Mouse (Mus musculus) intestine, embryonic 16.5 days (tissue): ENCODE data around the gene Sppl2a. TPM values are rescaled to one million over a fixed set of nuclear protein-coding genes. Genes with fewer than 3 reads are reported as not detected.
"Not testable (repeated sequence)": the region's sequence is repeated elsewhere in the genome, so short reads cannot be mapped to it uniquely, and the experiment has no call there.

Experiments
- ATAC-seq: fragments of 200-750 bp; cut with Nextera tagmentation; 2 replicates; pipeline ENCODE4 v1.8.0; 2017; ENCODE audit warnings: moderate TSS enrichment, moderate library complexity
- H3K27ac ChIP-seq: fragments of 300-500 bp; sonication (generic); 2 replicates; pipeline ENCODE4 v1.5.1; 2014; ENCODE audit warnings: mild to moderate bottlenecking, low read length
- H3K27me3 ChIP-seq: fragments of 300-500 bp; sonication (generic); replicated peaks from 2 replicates; pipeline ENCODE4 v1.6.1; 2014; ENCODE audit warnings: low read length, control low read depth, mixed read lengths; ENCODE audit not compliant: control insufficient read depth, insufficient read depth
- H3K36me3 ChIP-seq: fragments of 300-500 bp; sonication (generic); 2 replicates; pipeline ENCODE4 v1.6.1; 2014; ENCODE audit warnings: low read length, control low read depth; ENCODE audit not compliant: control insufficient read depth, insufficient read depth
- H3K4me1 ChIP-seq: fragments of 300-500 bp; sonication (generic); 2 replicates; pipeline ENCODE4 v1.6.1; 2014; ENCODE audit warnings: low read length, control low read depth, mixed read lengths; ENCODE audit not compliant: control insufficient read depth, insufficient read depth
- H3K4me2 ChIP-seq: fragments of 300-500 bp; sonication (generic); 2 replicates; pipeline ENCODE4 v1.6.1; 2014; ENCODE audit warnings: low read depth, low read length, control low read depth
- H3K4me3 ChIP-seq: fragments of 300-500 bp; sonication (generic); 2 replicates; pipeline ENCODE4 v1.5.1; 2014; ENCODE audit warnings: mild to moderate bottlenecking, low read length
- H3K9ac ChIP-seq: fragments of 300-500 bp; sonication (generic); 2 replicates; pipeline ENCODE4 v1.6.1; 2014; ENCODE audit warnings: low read depth, low read length
- H3K9me3 ChIP-seq: fragments of 300-500 bp; sonication (generic); 2 replicates; pipeline ENCODE4 v1.6.1; 2016; ENCODE audit warnings: low read length, control low read depth; ENCODE audit not compliant: control insufficient read depth
- WGBS: fragments of 180-500 bp; shearing (Covaris S2); extraction: QIAGEN DNeasy Blood & Tissue Kit; methylation state at CpG from one replicate; pipeline ENCODE4 v1.1.7; 2014; 5-methylcytosine and 5-hydroxymethylcytosine counted together
- polyA plus RNA-seq: library from polyadenylated mRNA; unstranded; fragments of >200 nt; fragmentation: Nextera tagmentation; extraction: Ambion mirVana; gene quantifications from 2 replicates; pipeline ENCODE4 v1.2.1, GENCODE M21; 2015

Sppl2a gene
- polyA plus RNA-seq, 1 experiment from 2014 or later: 57.8 TPM

DNA sequence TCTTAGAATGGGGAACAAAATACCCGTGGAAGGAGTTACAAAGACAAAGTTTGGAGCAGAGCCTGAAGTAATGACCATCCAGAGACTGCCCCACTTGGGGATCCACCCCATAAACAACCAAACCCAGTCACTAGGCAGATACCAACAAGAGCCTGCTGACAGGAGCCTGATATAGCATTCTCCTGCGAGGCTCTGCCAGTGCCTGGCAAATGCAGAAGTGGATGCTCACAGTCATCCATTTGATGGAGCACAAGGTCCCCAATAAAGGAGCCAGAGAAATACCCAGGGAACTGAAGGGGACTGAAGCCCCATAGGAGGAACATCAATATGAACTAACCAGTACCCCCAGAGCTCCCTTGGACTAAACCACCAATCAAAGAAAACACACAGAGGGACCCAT is 50.3 kb downstream of the Sppl2a start:
- not testable (repeated sequence) for H3K4me2 ChIP-seq, ATAC-seq
- WGBS: 60% methylated on average over 2 of the region's 2 CpGs

DNA sequence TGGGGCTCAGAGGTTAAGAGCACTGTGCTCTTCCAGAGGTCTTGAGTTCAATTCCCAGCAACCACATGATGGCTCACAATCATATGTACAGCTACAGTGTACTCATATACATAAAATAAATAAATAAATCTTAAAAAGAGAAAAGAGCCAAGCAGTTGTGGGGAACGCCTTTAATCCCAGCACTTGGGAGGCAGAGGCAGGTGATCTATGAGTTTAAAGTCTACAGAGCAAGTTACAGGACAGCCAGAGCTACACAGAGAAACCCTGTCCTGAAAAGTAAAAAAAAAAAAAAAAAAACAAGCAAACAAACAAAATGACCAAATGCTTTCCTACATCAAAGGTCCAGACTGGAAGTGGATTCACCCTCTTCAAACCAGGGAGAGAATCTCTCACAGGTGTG is 55.0 kb downstream of the Sppl2a start:
- no peak for ATAC-seq
- H3K4me1 ChIP-seq: no peaks in the 10 kb centered on the region; the same call in 1 of the 2 replicates
- H3K4me2 ChIP-seq: no peak overlapping the region
- whole genome bisulfite sequencing: 88% methylated on average over 1 of the region's 1 CpGs
- no peaks in the 10 kb centered on the region for H3K9me3 ChIP-seq
- H3K4me3 ChIP-seq: no peak overlapping the region
- H3K27me3 ChIP-seq: no peaks in the 10 kb centered on the region
- H3K9ac ChIP-seq: no peak overlapping the region
- no peaks in the 10 kb centered on the region for H3K36me3 ChIP-seq
- H3K27ac ChIP-seq: no peak overlapping the region

More for the DNA sequence above, 50.3 kb downstream of the Sppl2a start:
- H3K9ac ChIP-seq, H3K36me3 ChIP-seq, H3K27me3 ChIP-seq, H3K4me1 ChIP-seq, H3K4me3 ChIP-seq, H3K27ac ChIP-seq, H3K9me3 ChIP-seq: not testable (repeated sequence)

- peak within 1 kb of the TSS; percentile 97 for H3K27ac ChIP-seq
- peak within 1 kb of the TSS; percentile 68 for H3K4me2 ChIP-seq
- no peaks in the 10 kb centered on the region; the same call in 1 of the 2 replicates for H3K4me1 ChIP-seq
- no peaks in the 10 kb centered on the region for H3K9me3 ChIP-seq
- no peaks in the 10 kb centered on the region for H3K27me3 ChIP-seq
- WGBS: under 1% methylated on average over 80 of the region's 81 CpGs
- peak within 1 kb of the TSS; percentile 67 for H3K4me3 ChIP-seq
- ATAC-seq: peak; percentile 98
- peak within 1 kb of the TSS; percentile 94 for H3K9ac ChIP-seq
- H3K36me3 ChIP-seq: no peaks in the 10 kb centered on the region
Measured at GRCm38 (mm10) chr2:126875871-126876796, 56.9 kb downstream of the Sppl2a start, which contains the start of gene Trpm7. Trpm7 (minus strand) TSS chr2:126876230.

DNA sequence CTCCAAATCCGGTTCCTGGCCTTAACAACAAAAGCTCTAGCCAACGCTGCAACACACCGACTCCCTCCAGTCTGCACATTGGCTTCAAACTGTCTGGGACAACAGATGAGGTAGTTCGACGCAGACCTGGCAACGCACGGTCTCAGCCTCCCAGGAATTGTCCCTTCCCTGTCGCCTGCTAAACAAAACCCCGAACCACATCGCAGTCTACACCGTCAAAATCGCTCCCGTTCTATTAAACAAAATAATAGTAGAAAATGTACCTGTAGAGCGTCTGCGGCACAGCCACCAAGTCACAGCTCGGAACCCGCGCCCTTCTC is 57.6 kb downstream of the Sppl2a start:
- Histone ChIP-seq H3K4me1 (no peaks in the 10 kb centered on the region; the same call in 1 of the 2 replicates), H3K4me2 (peak overlapping the region; percentile 68), H3K27me3 (no peaks in the 10 kb centered on the region), H3K36me3 (no peaks in the 10 kb centered on the region), H3K4me3 (peak overlapping the region; percentile 67), H3K9ac (peak overlapping the region; percentile 94), H3K9me3 (no peaks in the 10 kb centered on the region), H3K27ac (peak overlapping the region; percentile 97)
- ATAC-seq: peak; percentile 57
- WGBS: under 1% methylated on average over 18 of the region's 18 CpGs

DNA sequence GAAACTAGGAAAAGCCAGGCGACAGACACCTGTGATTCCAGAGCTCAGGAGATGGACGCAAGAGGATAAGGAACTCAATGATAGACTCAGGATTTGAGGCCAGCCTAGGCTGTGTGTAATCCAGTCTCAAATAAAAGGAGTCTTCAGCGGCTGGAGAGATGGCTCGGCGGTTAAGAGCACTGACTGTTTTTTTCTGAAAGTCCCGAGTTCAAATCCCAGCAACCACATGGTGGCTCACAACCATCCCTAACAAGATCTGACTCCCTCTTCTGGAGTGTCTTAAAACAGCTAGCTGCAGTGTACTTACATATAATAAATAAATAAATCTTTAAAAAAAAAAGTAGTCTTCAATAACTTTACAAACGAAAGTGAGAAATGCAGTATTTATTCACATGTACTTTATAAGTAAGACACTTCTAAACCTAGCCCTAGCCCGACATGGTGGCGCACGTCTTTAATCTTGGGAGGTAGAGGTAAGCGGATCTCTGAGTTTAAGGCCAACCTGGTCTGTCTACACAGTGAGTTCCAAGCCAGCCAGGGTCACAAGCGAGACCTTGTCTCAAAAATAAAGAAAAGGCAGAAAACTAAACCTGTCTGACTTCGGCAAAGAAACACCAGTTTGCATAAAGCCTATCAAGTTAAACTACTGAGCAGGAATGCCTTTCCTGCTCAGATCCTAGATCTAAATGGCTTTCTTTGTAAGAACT is 58.1 kb downstream of the Sppl2a start:
- Histone ChIP-seq H3K4me2 (peak overlapping the region; percentile 68), H3K27me3 (no peaks in the 10 kb centered on the region), H3K9ac (peak overlapping the region; percentile 94), H3K36me3 (no peaks in the 10 kb centered on the region), H3K9me3 (no peaks in the 10 kb centered on the region), H3K27ac (peak overlapping the region; percentile 97), H3K4me1 (no peaks in the 10 kb centered on the region; the same call in 1 of the 2 replicates), H3K4me3 (peak overlapping the region; percentile 67)
- ATAC-seq: no peak
- WGBS: 19% methylated on average over 13 of the region's 13 CpGs

GRCm38 (mm10) chr2:126866301-126866700 is 66.7 kb downstream of the Sppl2a start:
- no peak overlapping the region for H3K4me2 ChIP-seq
- peak; percentile 86 for ATAC-seq
- H3K9ac ChIP-seq: no peak overlapping the region
- WGBS: 63% methylated on average over 1 of the region's 1 CpGs
- 0 out of 2 replicates have a peak overlapping the region, but pooled peaks have one; percentile 35 for H3K27ac ChIP-seq
- H3K4me3 ChIP-seq: no peak overlapping the region
- no peaks in the 10 kb centered on the region for H3K27me3 ChIP-seq
- no peaks in the 10 kb centered on the region for H3K9me3 ChIP-seq
- peaks cover 5% of the 10 kb centered on the region for H3K4me1 ChIP-seq
- no peaks in the 10 kb centered on the region for H3K36me3 ChIP-seq

- 76% methylated on average over 10 of the region's 10 CpGs for whole genome bisulfite sequencing
- peak overlapping the region; percentile 85 for H3K27ac ChIP-seq
- 0 out of 2 replicates have a peak overlapping the region, but pooled peaks have one; percentile 19 for H3K4me2 ChIP-seq
- H3K27me3 ChIP-seq: no peaks in the 10 kb centered on the region
- ATAC-seq: peak; percentile 78
- H3K9me3 ChIP-seq: no peaks in the 10 kb centered on the region
- peaks cover 5% of the 10 kb centered on the region for H3K4me1 ChIP-seq
- H3K4me3 ChIP-seq: no peak overlapping the region
- no peak overlapping the region for H3K9ac ChIP-seq
- H3K36me3 ChIP-seq: no peaks in the 10 kb centered on the region
Measured at GRCm38 (mm10) chr2:126865501-126866199, 67.4 kb downstream of the Sppl2a start.

- Histone ChIP-seq H3K27ac (peak overlapping the region; percentile 85; the same call in 1 of the 2 replicates), H3K4me3 (no peak overlapping the region), H3K27me3 (no peaks in the 10 kb centered on the region), H3K9me3 (no peaks in the 10 kb centered on the region), H3K9ac (no peak overlapping the region), H3K4me2 (no peak overlapping the region), H3K36me3 (no peaks in the 10 kb centered on the region), H3K4me1 (peaks cover 5% of the 10 kb centered on the region)
- 95% methylated on average over 3 of the region's 3 CpGs for WGBS
- ATAC-seq: no peak
Measured at GRCm38 (mm10) chr2:126865026-126865425, 68.0 kb downstream of the Sppl2a start.

DNA sequence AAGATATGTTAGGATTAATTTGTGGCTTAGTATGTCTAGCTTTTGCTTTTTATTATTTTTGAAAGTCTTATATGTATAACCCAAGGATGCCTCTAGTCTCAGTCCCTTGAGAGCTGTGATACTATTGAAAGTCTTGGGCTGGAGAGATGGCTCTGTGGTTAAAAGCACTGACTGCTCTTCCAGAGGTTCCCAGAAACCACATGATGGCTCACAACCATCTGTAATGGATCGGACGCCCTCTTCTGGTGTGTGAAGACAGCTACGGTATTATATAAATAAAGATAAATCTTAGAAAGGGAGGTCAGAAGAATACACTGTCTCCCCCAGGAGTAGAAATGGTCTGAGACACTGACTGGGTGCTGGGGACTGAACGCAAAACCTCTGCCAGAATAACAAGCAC is 88.3 kb downstream of the Sppl2a start:
- H3K27ac ChIP-seq: no peak overlapping the region
- no peak overlapping the region for H3K9ac ChIP-seq
- no peak overlapping the region for H3K4me3 ChIP-seq
- 81% methylated on average over 4 of the region's 4 CpGs for WGBS
- H3K4me1 ChIP-seq: no peaks in the 10 kb centered on the region
- ATAC-seq: no peak
- no peaks in the 10 kb centered on the region for H3K27me3 ChIP-seq
- no peak overlapping the region for H3K4me2 ChIP-seq
- H3K9me3 ChIP-seq: no peaks in the 10 kb centered on the region
- H3K36me3 ChIP-seq: peaks cover 2% of the 10 kb centered on the region; the same call in 1 of the 2 replicates
